Mouse (Mus musculus): ENCODE data around the gene Srgap1. TPM values are rescaled to one million over a fixed set of nuclear protein-coding genes. Genes with fewer than 3 reads are reported as not detected.

Gene Srgap1
- polyA plus RNA-seq, 1 experiment: 8.8 TPM

- DNase-seq (ENCODE audit: extremely low spot score in 1 of 2, low spot score in 1 of 2): no peak
These were observed 29.4 kb downstream of the Srgap1 start for GRCm38 (mm10) chr10:122017743-122018142.

GRCm38 (mm10) chr10:122017063-122017462 lies 30.1 kb downstream of the Srgap1 start:
- DNase-seq (ENCODE audit: extremely low spot score in 1 of 2, low spot score in 1 of 2): no peak

GRCm38 (mm10) chr10:122016631-122017030 lies 30.5 kb downstream of the Srgap1 start:
- DNase-seq (ENCODE audit: extremely low spot score in 1 of 2, low spot score in 1 of 2): no peak

- DNase-seq (ENCODE audit: extremely low spot score in 1 of 2, low spot score in 1 of 2): no peak
These were observed 34.8 kb downstream of the Srgap1 start for GRCm38 (mm10) chr10:122012321-122012720.

GRCm38 (mm10) chr10:122008731-122009391 lies 38.3 kb downstream of the Srgap1 start:
- DNase-seq (ENCODE audit: extremely low spot score in 1 of 2, low spot score in 1 of 2): no peak

- DNase-seq (ENCODE audit: extremely low spot score in 1 of 2, low spot score in 1 of 2): no peak
These were observed 38.8 kb downstream of the Srgap1 start for GRCm38 (mm10) chr10:122008370-122008730.

- DNase-seq (ENCODE audit: extremely low spot score in 1 of 2, low spot score in 1 of 2): no peak
These were observed 40.5 kb downstream of the Srgap1 start for GRCm38 (mm10) chr10:122006606-122007005.

GRCm38 (mm10) chr10:122006151-122006550 lies 41.0 kb downstream of the Srgap1 start:
- DNase-seq (ENCODE audit: extremely low spot score in 1 of 2, low spot score in 1 of 2): no peak

GRCm38 (mm10) chr10:122005560-122005959 lies 41.6 kb downstream of the Srgap1 start:
- DNase-seq (ENCODE audit: extremely low spot score in 1 of 2, low spot score in 1 of 2): no peak

GRCm38 (mm10) chr10:122002930-122003329 lies 44.2 kb downstream of the Srgap1 start:
- no peak for DNase-seq (ENCODE audit: extremely low spot score in 1 of 2, low spot score in 1 of 2)

GRCm38 (mm10) chr10:121998806-121999205 lies 48.3 kb downstream of the Srgap1 start:
- no peak for DNase-seq (ENCODE audit: extremely low spot score in 1 of 2, low spot score in 1 of 2)

- DNase-seq (ENCODE audit: extremely low spot score in 1 of 2, low spot score in 1 of 2): peak in 1 of 2 experiments; percentile 23
These were observed 50.6 kb downstream of the Srgap1 start for GRCm38 (mm10) chr10:121996500-121996899.

- DNase-seq (ENCODE audit: extremely low spot score in 1 of 2, low spot score in 1 of 2): no peak
These were observed 51.7 kb downstream of the Srgap1 start for GRCm38 (mm10) chr10:121995448-121995847.

- no peak for DNase-seq (ENCODE audit: extremely low spot score in 1 of 2, low spot score in 1 of 2)
These were observed 52.5 kb downstream of the Srgap1 start for GRCm38 (mm10) chr10:121994660-121995059.

- no peak for DNase-seq (ENCODE audit: extremely low spot score in 1 of 2, low spot score in 1 of 2)
These were observed 54.5 kb downstream of the Srgap1 start for GRCm38 (mm10) chr10:121992609-121993008.

- no peak for DNase-seq (ENCODE audit: extremely low spot score in 1 of 2, low spot score in 1 of 2)
These were observed 60.1 kb downstream of the Srgap1 start for GRCm38 (mm10) chr10:121986997-121987396.

GRCm38 (mm10) chr10:121984887-121985286 lies 62.2 kb downstream of the Srgap1 start:
- DNase-seq (ENCODE audit: extremely low spot score in 1 of 2, low spot score in 1 of 2): no peak

- DNase-seq (ENCODE audit: extremely low spot score in 1 of 2, low spot score in 1 of 2): no peak
These were observed 63.0 kb downstream of the Srgap1 start for GRCm38 (mm10) chr10:121983993-121984610.

- no peak for DNase-seq (ENCODE audit: extremely low spot score in 1 of 2, low spot score in 1 of 2)
These were observed 71.8 kb downstream of the Srgap1 start for GRCm38 (mm10) chr10:121975330-121975729.

GRCm38 (mm10) chr10:121974591-121974990 lies 72.5 kb downstream of the Srgap1 start:
- DNase-seq (ENCODE audit: extremely low spot score in 1 of 2, low spot score in 1 of 2): no peak

- DNase-seq (ENCODE audit: extremely low spot score in 1 of 2, low spot score in 1 of 2): no peak
These were observed 73.8 kb downstream of the Srgap1 start for GRCm38 (mm10) chr10:121973281-121973680.

- no peak for DNase-seq (ENCODE audit: extremely low spot score in 1 of 2, low spot score in 1 of 2)
These were observed 74.7 kb downstream of the Srgap1 start for GRCm38 (mm10) chr10:121972249-121972892.

Data from frontal cortex, adult 2 months (tissue).